Mouse (Mus musculus) heart, postnatal 10 days (tissue): ENCODE data around the gene Olfr1012. TPM values are rescaled to one million over a fixed set of nuclear protein-coding genes. Genes with fewer than 3 reads are reported as not detected.
A peak's percentile ranks its signal among the peaks of the same experiment; 100 is the strongest.
"Not testable (repeated sequence)": the region's sequence is repeated elsewhere in the genome, so short reads cannot be mapped to it uniquely, and the experiment has no call there.

Experiments
- DNase-seq, 2 experiments: peaks; one replicate each; pipeline ENCODE4 v3.0.0; 2021
- intact Hi-C: fragments of 180-260 bp; cut with DNase I; formaldehyde crosslinking; loops from one replicate; pipeline ENCODE4 v1.15.1; 2025
- total RNA-seq, 2 experiments: library from RNA; stranded (reverse); gene quantifications; 2 replicates each; pipeline ENCODE4 v1.2.3; 2021

Gene Olfr1012
- not detected for total RNA-seq

DNA sequence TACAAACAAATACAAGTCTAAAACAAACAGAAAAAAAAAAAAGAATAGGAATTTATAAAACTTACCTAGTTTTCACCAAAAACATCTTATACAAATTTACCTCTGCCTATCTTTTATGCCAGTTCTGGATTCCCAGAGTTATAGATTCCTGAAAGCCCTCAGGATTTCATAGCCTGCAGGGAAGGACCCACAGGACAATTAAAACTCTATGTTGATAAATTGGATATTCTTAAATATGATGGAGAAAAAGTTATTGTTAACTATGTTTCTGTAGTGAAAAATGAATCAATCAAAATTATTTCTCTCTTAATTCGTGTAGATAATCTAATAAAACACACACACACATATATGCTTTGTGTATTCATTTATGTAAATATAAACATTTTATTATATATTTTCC, at the start of gene Olfr1012:
TSS of gene Olfr1012 (minus strand) at position 101 of the 400 bp plus-strand sequence.
- intact Hi-C loops: no loop called here
- DNase-seq: no peak

DNA sequence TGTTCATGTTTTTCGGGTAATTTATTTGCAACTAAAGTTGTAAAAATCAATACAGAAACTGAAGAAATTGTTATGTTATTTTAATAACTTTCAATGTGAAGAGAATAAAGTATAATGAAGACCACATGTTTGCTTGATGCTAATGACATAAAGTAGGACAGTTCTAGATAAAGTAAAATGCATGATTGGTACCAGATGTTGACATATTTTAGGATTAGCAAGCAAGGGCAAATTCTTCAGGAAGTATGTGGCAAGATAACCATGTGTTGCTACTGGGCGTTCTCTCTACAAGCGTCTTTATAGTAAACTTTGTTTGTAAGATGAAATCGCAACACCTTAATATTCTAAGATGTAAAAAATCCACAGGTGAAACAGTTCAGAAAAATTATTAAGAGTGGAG, 41.9 kb upstream of the Olfr1012 start:
- no peak for DNase-seq
- intact Hi-C loops: no loop called here

DNA sequence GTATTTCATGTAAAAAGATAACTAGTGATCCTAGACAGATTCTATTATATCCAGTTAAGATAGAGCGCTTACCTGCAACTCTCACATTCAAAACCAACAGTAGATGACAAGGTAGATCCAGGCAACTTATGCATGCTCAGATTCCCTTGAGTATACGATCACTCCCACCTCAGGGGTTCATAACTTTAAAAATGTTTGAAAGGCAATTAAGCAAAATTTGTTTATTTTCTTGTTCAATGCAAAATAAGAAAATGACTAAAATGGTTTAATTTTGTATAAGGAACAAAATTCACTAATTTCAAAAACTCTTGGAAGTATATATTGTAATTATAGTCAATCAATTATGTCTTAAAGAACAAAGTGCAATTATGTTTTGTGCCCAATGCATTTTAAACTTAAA, 39.9 kb upstream of the Olfr1012 start, which contains the start of gene Olfr1016:
TSS of gene Olfr1016 (minus strand) at position 101 of the 400 bp plus-strand sequence.
- intact Hi-C loops: no loop called here
- no peak for DNase-seq

DNA sequence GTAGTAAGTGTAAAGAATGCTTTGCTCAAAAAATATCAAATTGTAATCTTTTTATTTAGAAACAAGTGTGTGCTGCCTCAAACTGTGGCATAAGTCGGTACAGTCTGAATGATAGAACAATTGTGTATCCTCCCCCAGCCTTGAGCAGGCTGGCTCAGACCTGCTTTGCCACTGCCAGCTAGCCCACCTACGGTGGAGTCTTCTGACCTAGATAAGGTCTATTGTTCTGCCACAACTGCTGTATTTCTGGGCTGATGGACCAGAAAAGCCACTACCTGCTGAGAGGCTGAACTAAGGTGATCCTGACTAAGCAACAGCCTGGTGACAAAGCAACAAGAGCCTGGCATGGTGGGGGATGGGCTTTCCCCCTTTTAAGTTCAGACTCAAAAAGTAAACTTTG, 29.8 kb upstream of the Olfr1012 start:
- DNase-seq: no peak
- intact Hi-C loops: no loop called here

DNA sequence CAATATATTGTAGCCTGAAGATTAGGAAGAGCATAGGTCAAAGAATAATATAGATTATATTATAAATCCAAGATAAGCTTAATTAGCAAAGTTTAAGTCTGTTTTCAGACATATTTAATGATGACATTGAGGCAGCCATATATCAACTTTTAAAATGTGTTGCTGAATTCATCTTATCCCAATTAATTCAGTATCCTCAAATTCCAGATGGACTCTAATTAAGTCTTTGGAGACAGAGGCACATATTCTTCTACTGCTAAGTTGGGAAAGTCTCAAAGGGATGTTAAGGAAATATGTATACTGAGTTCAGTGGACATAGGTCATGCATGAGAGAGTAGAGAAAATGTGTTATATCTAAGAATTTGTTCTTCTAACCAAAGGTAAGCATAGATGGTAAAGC, 19.2 kb upstream of the Olfr1012 start, which contains the start of gene Olfr1015:
TSS of gene Olfr1015 (plus strand) at position 301 of the 400 bp plus-strand sequence.
- intact Hi-C loops: no loop called here
- DNase-seq: no peak

DNA sequence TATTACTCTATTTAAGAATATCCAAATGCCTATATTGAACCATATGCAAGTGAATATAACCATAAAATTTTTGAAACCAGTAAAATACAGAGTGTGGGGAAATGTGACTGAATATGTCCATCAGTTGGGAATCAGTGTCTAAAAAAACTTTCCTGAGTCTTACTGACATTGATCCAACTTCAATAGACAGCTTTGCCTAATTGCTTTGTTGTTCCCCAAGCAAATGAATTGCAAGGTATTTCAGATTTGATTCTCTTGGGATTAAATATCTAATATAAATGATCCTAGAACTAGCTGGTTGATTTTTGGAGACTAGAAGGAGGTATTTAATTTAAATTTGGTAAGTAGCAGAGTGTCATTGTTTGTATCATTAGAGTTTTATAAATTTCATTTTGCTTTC, 9.8 kb upstream of the Olfr1012 start, which contains the start of gene Olfr1014:
TSS of gene Olfr1014 (plus strand) at position 301 of the 400 bp plus-strand sequence.
- intact Hi-C loops: no loop called here
- DNase-seq: no peak

DNA sequence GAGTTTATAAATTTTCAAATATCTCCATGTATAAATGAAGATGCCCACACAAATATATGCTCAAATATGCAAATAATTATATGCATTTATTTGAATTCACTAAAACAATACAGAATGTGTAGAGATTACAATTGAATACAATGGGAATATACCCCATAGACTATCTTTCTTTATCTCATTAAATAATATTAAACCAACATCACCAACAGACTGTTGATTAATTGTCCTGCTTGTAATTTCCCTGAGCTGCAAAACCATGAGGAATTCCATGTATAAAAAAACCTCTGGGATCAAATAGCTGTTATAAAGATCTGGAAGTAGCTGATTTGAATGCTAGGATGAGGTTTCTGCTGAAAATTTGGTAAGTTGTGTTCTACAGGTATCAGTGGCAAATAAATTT, 4.2 kb upstream of the Olfr1012 start, which contains the start of gene Olfr1013:
TSS of gene Olfr1013 (plus strand) at position 301 of the 400 bp plus-strand sequence.
- no peak for DNase-seq
- intact Hi-C loops: no loop called here

DNA sequence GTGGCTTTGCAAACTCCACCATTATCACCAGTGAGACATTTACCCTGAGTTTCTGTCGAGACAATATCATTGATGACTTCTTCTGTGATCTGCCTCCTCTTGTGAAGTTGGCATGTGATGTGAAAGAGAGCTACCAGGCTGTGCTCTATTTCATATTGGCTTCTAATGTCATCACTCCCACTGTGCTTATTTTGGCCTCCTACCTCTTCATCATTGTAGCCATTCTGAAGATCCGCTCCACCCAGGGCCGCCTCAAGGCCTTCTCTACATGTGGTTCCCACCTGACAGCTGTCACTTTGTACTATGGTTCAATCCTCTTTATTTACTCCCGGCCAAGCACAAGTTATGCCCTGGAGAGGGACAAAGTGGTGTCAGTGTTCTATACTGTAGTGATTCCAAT, 8.7 kb downstream of the Olfr1012 start:
- intact Hi-C loops: no loop called here
- DNase-seq: no peak

DNA sequence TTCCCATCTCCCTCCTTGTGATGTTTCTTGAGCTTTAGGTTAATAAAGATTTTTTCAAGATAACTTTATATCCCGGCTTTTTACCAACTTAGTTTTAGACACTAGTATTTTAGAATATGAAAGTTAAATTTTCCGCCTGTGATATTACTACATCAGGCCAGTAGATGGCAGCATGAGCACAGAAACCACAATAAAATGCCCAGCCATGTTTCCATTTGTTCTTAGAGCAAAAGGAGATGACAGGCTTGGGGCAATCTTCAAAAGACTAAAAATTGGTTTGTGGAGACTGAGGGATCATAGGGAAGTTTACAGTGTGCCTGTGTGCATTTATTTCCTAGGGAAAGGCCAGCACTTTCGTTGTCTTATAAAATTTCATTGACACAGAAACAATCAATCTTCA, 36.8 kb downstream of the Olfr1012 start:
- peak; percentile 9 to 37 for DNase-seq
- intact Hi-C loops: loop anchor here (1.0 to 10.0 kb wide), 2 partner anchors 601 to 739 kb away; no protein-coding TSS in a partner anchor

DNA sequence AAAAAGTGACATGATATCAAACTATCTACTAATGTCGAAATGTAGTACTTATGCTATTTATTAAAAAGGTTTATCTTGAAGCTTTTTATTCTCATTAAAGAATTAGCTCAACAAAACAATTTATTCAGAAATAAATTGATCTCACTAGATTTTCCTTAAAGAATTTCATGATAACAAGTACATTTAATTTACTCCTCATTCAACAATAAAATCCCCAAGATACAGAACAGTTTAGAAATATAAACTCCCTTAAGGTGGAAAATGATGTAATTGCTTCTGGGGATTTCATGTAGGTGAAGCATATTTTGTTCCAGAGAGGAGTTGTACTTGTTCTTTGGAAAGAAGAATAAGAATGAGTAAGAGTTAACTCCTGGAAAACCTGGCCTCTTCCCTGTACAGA, 47.4 kb downstream of the Olfr1012 start, which contains the start of gene Olfr1009:
TSS of gene Olfr1009 (plus strand) at position 301 of the 400 bp plus-strand sequence.
- DNase-seq: no peak
- intact Hi-C loops: no loop called here

DNA sequence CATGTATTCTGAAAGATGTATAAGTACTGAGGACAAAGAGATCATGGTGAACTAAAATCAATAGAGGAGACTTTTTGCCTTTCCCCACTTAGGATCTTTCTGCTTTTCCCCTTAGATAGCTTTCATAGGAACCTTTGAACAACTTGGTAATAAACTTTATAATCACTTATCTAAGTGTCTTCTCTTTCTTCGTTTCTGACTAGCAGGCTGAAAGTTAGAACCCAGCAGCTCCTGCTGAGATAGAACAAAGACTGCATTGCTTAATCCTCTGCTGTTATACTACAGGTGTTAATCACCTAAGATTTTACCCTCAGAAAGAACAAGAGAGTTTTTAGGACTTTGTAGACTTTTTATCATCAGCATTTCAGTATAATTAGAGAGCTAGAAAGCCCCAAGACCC, 51.4 kb downstream of the Olfr1012 start:
- intact Hi-C loops: no loop called here
- DNase-seq: no peak

DNA sequence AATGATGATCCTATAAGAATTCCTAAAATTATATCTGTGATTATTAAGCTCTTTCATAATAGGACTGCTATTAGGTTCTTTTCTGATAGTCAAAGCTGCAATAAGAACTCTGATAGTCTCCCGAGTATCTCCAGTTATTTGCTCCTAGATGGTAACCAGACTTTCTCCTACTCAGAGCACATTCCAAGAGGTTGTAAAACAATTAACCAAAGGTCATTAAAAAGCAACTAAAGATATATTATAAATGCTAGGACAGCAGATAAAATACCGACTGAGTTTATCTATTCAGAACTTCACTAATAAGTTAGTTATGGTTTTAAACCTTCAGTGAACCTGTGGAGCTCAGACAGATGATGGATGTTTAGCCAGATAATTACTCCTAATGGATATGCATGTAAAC, 51.9 kb downstream of the Olfr1012 start:
- DNase-seq, intact Hi-C loops: not testable (repeated sequence)

Other genes starting within 250 kb of the Olfr1012 start
- gene 4833423E24Rik, start 243.7 kb downstream of the Olfr1012 start, total RNA-seq: not detected
- not detected for gene Olfr996, start 183.6 kb downstream of the Olfr1012 start, total RNA-seq
- gene Olfr998, start 173.8 kb downstream of the Olfr1012 start, total RNA-seq: not detected
- gene Olfr1000, start 150.9 kb downstream of the Olfr1012 start, total RNA-seq: not detected
- gene Olfr1002, start 112.1 kb downstream of the Olfr1012 start, total RNA-seq: not detected
- not detected for gene Olfr154, start 98.3 kb downstream of the Olfr1012 start, total RNA-seq
- not detected for gene Olfr1006, start 84.0 kb downstream of the Olfr1012 start, total RNA-seq
- not detected for gene Olfr1008, start 73.3 kb downstream of the Olfr1012 start, total RNA-seq
- not detected for gene Olfr1009, start 47.3 kb downstream of the Olfr1012 start, total RNA-seq
- not detected for gene Olfr1013, start 4.3 kb upstream of the Olfr1012 start, total RNA-seq
- gene Olfr1014, start 9.9 kb upstream of the Olfr1012 start, total RNA-seq: not detected
- not detected for gene Olfr1015, start 19.3 kb upstream of the Olfr1012 start, total RNA-seq
- gene Olfr1016, start 39.8 kb upstream of the Olfr1012 start, total RNA-seq: not detected
- not detected for gene Olfr1018, start 55.7 kb upstream of the Olfr1012 start, total RNA-seq
- not detected for gene Olfr1019, start 82.7 kb upstream of the Olfr1012 start, total RNA-seq
- not detected for gene Olfr1020, start 84.3 kb upstream of the Olfr1012 start, total RNA-seq
- not detected for gene Olfr1022, start 105.8 kb upstream of the Olfr1012 start, total RNA-seq
- gene Olfr1023, start 122.9 kb upstream of the Olfr1012 start, total RNA-seq: not detected
- gene Olfr1024, start 142.3 kb upstream of the Olfr1012 start, total RNA-seq: not detected
- not detected for gene Olfr1025-ps1, start 152.4 kb upstream of the Olfr1012 start, total RNA-seq
- not detected for gene Olfr1026, start 158.8 kb upstream of the Olfr1012 start, total RNA-seq
- gene Olfr1028, start 187.7 kb upstream of the Olfr1012 start, total RNA-seq: not detected
- gene Olfr1029, start 211.1 kb upstream of the Olfr1012 start, total RNA-seq: not detected
- gene Olfr1030, start 216.5 kb upstream of the Olfr1012 start, total RNA-seq: not detected
- gene Olfr1031, start 227.5 kb upstream of the Olfr1012 start, total RNA-seq: not detected
- gene Olfr1032, start 242.8 kb upstream of the Olfr1012 start, total RNA-seq: not detected